Mouse (Mus musculus): ENCODE measurements around the gene Mlana.
A peak's percentile ranks its signal among the peaks of the same experiment; 100 is the strongest.

Gene Mlana

DNA sequence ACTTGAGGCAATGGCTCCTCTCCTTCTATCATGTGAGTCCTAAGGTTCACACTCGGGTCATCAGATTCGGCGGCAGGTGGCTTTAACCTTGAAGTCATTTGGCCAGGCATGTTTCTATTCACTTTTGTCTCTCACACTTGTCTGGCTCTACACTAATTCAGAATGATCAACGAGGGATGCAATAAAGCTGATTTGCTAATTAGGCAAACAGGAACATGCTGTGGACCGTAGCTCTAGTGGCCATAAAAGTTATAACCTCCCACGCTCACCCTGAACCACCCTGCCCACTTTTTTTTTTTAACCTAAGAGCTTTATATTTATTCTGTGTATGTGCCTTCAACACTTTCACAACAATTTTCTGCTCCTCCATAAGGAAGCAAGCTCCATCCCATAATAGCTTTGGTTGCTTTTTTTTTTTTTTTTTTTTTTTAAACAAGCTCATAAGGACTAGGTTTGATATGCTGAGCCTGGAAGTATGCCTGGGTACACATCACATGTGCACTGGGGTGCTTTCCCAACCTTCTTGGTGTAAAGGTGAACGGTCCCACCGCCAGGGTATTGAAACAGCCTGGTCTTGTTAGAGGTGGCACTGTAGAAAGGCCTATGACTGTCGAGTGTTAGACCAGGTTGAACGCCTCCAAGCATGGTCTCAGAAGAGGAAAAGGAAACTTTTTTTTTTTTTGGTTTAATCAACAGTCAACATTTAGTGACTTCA, 21.0 kb upstream of the Mlana start:
- DNase-seq, result no peak

DNA sequence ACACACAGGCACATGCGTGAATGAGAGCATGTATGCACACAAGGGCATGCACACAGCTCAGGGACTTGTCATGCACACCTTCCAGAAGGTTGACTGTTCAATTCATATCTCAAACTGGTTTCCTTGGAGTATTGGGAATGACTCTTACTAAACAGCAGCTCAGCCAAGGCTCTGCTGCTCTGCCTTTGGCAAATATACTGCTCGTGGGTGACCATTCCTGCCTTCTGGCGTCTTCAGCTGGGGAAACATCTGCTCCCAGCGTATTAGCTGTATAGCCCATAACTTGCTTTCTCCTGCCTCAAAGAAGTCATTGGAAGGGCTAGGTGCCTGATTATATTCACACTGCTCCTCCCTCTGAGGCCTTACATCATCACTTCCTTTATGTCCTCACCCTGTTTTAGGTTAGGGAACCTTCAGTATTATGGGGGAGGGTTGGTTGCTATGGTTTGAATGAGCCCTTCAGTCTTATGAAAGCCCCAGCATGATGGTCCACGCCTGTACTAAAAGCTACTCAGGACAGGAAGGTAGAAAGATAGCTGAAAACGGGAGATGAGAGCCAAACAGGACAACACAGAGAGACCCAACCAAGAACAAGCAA, 19.3 kb upstream of the Mlana start:
- DNase-seq, result no peak

- no peak for DNase-seq
Measured at GRCm38 (mm10) chr19:29680182-29681152, 17.2 kb upstream of the Mlana start.

DNA sequence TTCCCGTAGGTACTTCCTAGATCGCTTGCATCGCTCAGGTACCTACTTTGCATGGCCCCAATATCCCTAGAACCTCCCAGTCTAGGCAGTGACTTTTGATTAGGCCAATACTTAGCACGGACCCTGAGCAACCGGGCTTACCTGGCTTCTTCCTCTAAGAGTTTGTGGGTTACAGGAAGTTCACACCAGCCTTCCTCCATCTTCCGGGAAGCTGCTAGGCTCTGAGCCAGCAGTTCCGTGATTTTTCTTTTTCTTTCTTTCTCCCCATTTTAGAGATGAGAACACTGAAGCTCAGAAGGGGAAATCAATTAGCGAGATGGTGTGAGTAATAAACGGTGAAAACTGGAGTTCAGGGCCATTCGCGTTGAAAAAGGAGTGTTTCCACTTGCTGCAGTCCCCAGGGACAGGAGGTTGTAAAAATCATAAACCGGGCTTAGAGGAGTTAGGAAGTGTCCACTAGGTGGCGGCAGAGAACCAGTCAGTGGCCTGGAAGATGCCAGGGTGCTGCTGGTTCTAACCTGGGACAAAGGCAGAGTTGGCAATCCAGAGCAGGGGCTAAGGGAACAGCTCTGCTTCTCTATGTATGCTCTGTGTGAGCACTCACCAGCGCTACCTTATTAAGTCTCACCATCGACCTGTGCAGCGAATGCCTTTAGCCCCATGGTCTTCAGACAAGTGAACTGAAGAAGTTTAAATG, 13.6 kb upstream of the Mlana start:
- peak; percentile 87 for DNase-seq

DNA sequence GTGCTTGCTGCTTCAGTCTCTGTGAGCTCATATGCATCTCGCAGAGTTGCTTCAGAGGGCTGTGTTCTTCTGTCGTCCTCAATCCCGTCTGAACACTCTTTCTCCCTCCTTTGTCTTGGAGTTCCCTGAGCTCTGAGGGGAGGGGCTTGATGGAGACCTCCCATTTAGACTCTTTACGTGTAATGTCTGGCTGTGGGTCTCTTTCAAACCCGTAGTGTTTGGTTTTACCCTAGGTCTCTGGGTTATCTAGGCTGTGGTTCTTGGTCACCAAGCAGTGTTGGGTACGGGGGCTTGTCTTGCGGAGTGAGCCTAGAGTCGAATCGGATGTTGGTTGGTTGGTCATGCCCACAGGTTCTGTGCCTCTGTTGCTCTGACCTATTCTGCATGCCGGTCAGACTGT, 2.6 kb upstream of the Mlana start:
- no peak for DNase-seq

DNA sequence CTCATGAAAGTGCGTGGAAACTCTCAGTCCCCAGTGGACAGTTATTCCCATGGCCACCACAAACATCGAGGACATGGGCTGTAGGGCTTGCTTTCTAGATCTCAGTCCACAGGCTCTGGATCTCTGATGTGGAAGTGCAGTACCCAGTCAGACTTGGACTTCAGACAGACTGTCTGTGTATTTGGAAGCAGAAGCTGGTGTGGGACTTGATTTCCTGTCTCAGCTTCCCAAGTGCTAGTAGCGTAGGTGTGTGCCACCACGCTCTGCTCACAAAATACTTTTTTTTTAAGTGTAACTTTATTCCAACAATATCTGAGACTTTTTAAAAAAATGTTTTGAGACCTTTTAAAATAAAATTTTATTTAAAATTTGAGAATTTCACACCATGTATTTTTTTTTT, 1.3 kb upstream of the Mlana start:
- no peak for DNase-seq

DNA sequence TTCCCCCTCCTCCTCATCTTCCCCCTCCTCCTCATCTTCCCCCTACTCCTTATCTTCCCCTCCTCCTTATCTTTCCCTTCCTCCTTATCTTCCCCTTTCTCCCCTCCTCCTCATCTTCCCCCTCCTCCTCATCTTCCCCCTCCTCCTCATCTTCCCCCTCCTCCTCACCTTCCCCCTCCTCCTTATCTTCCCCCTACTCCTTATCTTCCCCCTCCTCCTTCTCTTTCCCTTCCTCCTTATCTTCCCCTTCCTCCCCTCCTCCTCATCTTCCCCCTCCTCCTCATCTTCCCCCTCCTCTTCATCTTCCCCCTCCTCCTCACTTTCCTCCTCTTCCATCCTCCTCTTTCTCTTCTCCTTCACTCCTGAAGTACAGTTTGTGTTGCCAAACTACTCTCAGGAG, 784 bp upstream of the Mlana start:
- DNase-seq, result no peak

- DNase-seq, result no peak
Measured at GRCm38 (mm10) chr19:29701707-29702106, 4.1 kb downstream of the Mlana start.

- DNase-seq, result no peak
Measured at GRCm38 (mm10) chr19:29704436-29704835, 6.8 kb downstream of the Mlana start.

DNA sequence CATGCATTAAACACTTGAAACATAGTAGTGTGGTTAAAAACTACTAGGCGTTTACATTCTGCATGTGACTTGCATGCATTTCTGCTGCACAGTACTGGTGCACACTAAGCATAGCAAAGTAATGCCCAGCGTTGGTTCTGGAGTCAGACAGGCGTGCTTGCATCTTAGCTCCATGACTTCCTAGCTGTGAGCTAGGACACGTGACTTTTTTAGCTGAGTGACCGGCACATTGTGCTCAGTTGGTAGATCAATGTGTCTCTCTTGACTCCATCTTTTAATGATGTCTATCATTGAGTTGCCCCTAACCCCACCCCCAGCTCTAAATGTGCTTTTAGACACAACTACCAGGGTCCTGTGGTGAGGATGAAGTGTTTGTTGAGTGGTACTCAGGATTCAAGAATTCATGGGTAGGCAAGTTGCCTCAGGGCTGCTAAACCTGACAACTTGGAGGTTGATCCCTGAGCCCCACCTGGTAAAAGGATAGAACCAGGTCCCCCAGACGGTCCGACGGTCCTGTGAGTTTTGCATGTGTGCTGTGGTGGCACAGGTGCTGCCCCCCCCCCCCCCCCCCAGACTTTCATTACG, 9.8 kb downstream of the Mlana start:
- no peak for DNase-seq

DNA sequence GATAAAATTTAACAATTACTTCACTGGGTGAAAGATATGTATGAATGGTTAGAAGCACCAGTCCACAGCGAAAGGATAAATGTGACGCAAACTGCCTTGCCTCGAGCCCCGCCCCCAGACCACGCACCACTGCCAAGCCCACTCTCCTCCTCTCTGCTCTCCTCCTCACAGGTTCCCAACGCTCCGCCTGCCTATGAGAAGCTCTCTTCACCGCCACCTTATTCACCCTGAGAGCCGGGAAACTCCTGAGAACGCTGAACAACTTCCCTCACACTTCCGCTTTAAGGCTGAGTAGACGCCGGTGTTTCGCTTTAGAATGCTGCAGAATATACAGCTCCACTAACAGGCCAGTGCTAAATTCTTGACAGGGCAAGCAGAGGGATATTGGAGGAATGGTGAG, 10.4 kb downstream of the Mlana start:
- peak; percentile 22 for DNase-seq

DNA sequence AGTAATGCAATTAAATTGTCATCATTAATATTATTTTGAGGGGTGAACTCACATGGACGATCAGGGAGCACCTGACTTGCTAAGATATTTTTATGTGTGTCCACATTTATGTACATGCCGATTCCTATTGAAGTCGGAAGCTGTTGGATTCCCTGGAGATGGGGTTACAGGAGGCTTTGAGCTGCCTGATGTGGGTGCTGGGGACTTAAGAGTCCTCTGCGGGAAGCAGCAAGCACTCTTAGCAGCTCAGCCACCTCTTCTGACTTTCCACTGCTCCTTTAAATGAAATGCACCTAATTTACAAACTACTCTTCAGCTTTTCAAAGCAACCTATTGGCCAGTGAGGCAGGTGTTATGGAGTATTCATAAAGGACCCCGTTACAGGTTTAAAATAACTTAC, 10.8 kb downstream of the Mlana start:
- no peak for DNase-seq

DNA sequence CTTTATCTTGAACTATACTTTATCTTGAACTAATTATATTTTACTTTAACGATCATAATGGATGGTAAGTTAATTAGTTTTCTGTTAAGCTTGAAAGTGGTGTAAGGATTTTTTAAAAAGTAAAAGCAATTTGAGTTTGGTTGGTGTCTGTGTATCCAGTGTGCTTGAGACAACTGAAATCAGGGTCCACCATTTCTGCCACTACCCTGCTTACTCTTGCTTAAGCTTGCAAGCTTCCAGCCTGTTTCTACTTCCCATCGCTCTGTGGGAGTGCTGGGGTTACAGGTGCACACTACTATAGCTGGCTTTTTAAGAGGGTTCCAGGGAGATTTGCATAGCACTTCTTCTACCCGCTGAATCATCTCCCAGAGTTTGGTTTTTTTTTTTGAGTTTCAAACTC, 11.8 kb downstream of the Mlana start:
- no peak for DNase-seq

DNA sequence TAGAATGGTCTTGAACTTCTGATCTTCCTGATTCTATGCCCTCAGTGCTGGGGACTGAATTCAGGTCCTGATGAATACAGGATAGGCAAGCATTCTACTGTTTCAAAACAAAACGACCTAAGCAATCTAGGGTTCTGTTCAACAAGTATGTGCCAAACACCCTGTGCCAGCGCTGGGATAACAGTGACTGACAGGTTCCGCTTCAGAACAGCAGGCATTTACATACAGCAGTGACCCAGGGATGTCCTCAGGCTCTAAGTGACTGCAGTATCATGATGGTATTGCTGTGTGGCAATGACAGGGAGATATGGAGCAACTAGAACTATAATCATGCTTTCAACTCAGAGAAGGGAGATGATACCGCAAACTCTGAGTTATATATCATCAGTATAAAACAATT, 15.8 kb downstream of the Mlana start:
- DNase-seq, result no peak

DNA sequence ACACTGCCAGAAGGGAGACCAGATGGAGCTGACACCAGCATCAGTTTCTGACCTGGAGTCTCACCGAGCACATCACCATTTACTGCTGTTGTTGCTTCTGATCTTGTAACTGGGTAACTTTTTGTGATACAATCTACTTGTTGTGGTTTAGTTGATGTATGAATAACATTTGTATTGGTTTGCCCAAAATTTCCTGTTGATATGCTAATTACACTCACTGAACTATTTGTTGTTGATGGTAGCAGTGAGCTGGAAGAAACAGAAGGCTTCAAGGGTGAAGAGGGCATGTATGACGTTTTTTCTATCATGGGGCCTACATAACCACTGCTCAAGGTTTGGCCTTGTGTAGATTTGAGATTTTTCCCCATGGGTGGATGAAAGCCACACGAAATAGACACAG, 20.2 kb downstream of the Mlana start:
- DNase-seq, result no peak

- DNase-seq, result no peak
Measured at GRCm38 (mm10) chr19:29718476-29718875, 20.9 kb downstream of the Mlana start.

GRCm38 (mm10) chr19:29735421-29735820, 37.8 kb downstream of the Mlana start:
- DNase-seq, result no peak

GRCm38 (mm10) chr19:29739608-29740007, 42.0 kb downstream of the Mlana start:
- peak; percentile 15 for DNase-seq

DNA sequence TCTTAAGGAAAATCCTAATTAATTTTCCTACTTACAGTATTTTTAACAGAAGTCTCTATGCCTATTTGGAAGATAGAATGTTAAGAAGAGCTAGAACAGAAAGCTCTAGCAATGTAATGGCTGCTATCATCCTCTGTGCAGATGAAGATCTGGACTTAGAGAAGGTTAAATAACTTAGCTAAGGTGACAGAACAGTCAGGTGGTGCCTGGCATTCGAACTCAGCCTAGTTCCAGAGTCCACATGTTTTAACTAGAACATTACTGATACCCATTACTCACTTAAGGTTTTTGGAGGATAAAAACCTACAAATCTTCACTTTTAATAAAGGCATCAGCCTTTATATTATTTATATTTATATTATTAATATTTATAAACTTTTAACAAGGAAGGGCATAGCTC, 43.0 kb downstream of the Mlana start:
- no peak for DNase-seq

- DNase-seq, result no peak
Measured at GRCm38 (mm10) chr19:29743531-29743930, 45.9 kb downstream of the Mlana start.

GRCm38 (mm10) chr19:29750994-29751393, 53.4 kb downstream of the Mlana start:
- DNase-seq, result no peak

DNA sequence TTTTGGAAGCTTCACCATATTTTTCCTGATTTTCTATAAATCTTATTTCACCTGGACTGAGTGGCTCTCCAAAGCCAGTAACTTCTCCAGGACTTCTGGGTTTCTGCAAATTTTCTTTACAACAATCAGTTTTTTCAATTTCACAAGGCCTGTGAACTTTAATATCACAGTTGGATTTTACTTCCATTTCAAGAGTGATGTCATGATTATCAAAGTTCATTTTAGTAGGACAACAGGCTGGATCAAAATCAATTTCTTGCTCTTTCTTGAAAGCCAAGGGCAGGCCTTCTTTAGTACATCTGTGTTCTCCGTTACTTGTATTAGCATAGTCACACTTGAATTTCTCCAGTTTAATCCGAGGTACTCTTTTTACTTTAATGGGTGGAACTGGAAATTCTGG, 56.3 kb downstream of the Mlana start:
- DNase-seq, result no peak
